Mouse (Mus musculus) ES-E14 (cell line): ENCODE results near the gene Zar1l. TPM values are rescaled to one million over a fixed set of nuclear protein-coding genes. Genes with fewer than 3 reads are reported as not detected.

Experiments
- DNase-seq: peaks from one replicate; pipeline ENCODE4 v3.0.0-alpha.2; 2013; ENCODE audit warnings: low read depth, low spot score
- H3K27ac ChIP-seq: 2 replicates; pipeline ENCODE4 v1.5.1; 2012; ENCODE audit warnings: low read depth, mild to moderate bottlenecking, low read length, moderate library complexity, mixed read lengths; ENCODE audit not compliant: poor library complexity, insufficient read depth, severe bottlenecking
- H3K36me3 ChIP-seq: 2 replicates; pipeline ENCODE4 v1.6.1; 2012; ENCODE audit warnings: mild to moderate bottlenecking, low read length, moderate library complexity, mixed read lengths; ENCODE audit not compliant: control insufficient read depth, poor library complexity, insufficient read depth, severe bottlenecking
- H3K4me1 ChIP-seq, 2 experiments: fragments of 150-350 bp in 1 of 2; sonication (generic) in 1 of 2; 2 replicates each; pipeline ENCODE4 v1.6.1; 2012; ENCODE audit warnings: low read length in 2 of 2, mild to moderate bottlenecking in 1 of 2, mixed read lengths in 1 of 2; ENCODE audit not compliant: control insufficient read depth in 2 of 2, insufficient read depth in 2 of 2, poor library complexity in 1 of 2
- H3K4me3 ChIP-seq, 2 experiments: fragments of 150-350 bp in 1 of 2; sonication (generic) in 1 of 2; 2 replicates each; pipeline ENCODE4 v1.5.1; 2012; ENCODE audit warnings: low read length in 2 of 2, low read depth in 1 of 2, mild to moderate bottlenecking in 1 of 2, mixed read lengths in 1 of 2; ENCODE audit not compliant: insufficient read depth in 1 of 2, poor library complexity in 1 of 2, severe bottlenecking in 1 of 2
- H3K9ac ChIP-seq: 2 replicates; pipeline ENCODE4 v1.6.1; 2012; ENCODE audit warnings: low read depth, mild to moderate bottlenecking, low read length, mixed read lengths; ENCODE audit not compliant: poor library complexity, insufficient read depth, severe bottlenecking
- H3K9me3 ChIP-seq: fragments of 150-350 bp; sonication (generic); 2 replicates; pipeline ENCODE4 v1.6.1; 2012; ENCODE audit warnings: low read depth, mild to moderate bottlenecking, low read length; ENCODE audit not compliant: control insufficient read depth, insufficient read depth
- CHD2 ChIP-seq: IDR thresholded peaks from 2 replicates; pipeline ENCODE4 v1.6.1; 2014; ENCODE audit warnings: mild to moderate bottlenecking, low read depth, low read length, inconsistent platforms
- HCFC1 ChIP-seq: IDR thresholded peaks from 2 replicates; pipeline ENCODE4 v1.6.1; 2012; ENCODE audit warnings: low read length, inconsistent platforms, borderline replicate concordance; ENCODE audit not compliant: insufficient read depth
- MAFK ChIP-seq: IDR thresholded peaks from 2 replicates; pipeline ENCODE4 v1.6.1; 2014; ENCODE audit warnings: mild to moderate bottlenecking, low read depth, low read length, inconsistent platforms; ENCODE audit not compliant: insufficient read depth
- ZC3H11A ChIP-seq: IDR thresholded peaks from 2 replicates; pipeline ENCODE4 v1.6.1; 2012; ENCODE audit warnings: low read depth, mild to moderate bottlenecking, inconsistent platforms, low read length, borderline replicate concordance
- ZNF384 ChIP-seq: IDR thresholded peaks from 2 replicates; pipeline ENCODE4 v1.6.1; 2012; ENCODE audit warnings: low read depth, low read length, inconsistent platforms
- in situ Hi-C, 2 experiments: fragments of 600-800 bp; cut with MboI; formaldehyde crosslinking; loops; one replicate each; pipeline ENCODE4 v1.15.1; 2025; ENCODE audit warnings: low sequenced_read_pairs in 2 of 2, inconsistent platforms in 1 of 2; ENCODE audit not compliant: unreplicated experiment in 2 of 2
- total RNA-seq: library from RNA; depleted of rRNA; stranded (reverse); fragments of 300-350 nt; gene quantifications from 2 replicates; pipeline ENCODE4 v1.2.3, GENCODE M21; 2012

Gene Zar1l
- total RNA-seq, 1 experiment, result not detected

DNA sequence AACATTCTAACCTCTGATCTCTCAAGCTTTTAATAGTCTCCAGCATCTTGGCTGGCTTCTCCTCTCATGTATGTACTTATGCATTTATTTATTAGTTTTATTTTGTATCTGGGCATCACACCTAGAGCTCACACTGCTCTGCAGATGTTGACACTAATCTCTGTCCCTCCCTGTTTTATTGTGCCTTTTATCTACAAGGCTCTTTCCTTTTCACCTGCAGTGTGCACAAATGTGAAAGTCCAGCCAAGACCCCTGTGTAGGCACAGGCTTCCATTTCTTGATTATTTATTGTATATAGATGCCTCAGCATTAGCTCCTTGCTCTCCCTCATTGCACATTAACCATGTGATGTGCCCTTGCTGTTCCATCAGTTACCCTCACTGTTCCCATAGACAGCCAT, 43.4 kb upstream of the Zar1l start:
- TF ChIP-seq MAFK (no peak), ZC3H11A (no peak), HCFC1 (no peak), ZNF384 (no peak), CHD2 (no peak)
- in situ Hi-C loops, result no loop called here
- Histone ChIP-seq H3K9me3 (no peaks in the 10 kb centered on the region), H3K27ac (no peak overlapping the region), H3K36me3 (peaks cover 31% of the 10 kb centered on the region), H3K4me1 (no peaks in the 10 kb centered on the region), H3K4me3 (no peak overlapping the region), H3K9ac (no peak overlapping the region)
- DNase-seq, result no peak

DNA sequence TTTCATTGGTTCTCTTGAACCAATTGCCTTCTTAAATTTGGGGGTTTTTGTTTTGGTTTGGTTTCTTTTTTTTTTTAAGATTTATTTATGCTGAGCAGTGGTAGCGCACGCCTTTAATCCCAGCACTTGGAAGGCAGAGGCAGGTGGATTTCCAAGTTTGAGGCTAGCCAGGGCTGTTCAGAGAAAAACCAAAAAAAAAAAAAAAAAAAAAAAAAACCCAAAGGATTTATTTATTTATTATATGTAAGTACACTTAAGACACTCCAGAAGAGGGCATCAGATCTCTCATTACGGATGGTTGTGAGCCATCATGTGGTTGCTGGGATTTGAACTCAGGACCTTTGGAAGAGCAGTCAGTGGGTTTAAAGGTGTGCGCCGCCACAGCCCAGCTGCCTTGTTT, 42.9 kb upstream of the Zar1l start:
- H3K4me1 ChIP-seq, result no peaks in the 10 kb centered on the region
- no peak overlapping the region for H3K9ac ChIP-seq
- in situ Hi-C loops, result no loop called here
- H3K27ac ChIP-seq, result no peak overlapping the region
- H3K36me3 ChIP-seq, result peaks cover 31% of the 10 kb centered on the region
- no peak for TF ChIP-seq HCFC1
- TF ChIP-seq CHD2, result no peak
- TF ChIP-seq MAFK, result no peak
- no peak for TF ChIP-seq ZNF384
- TF ChIP-seq ZC3H11A, result no peak
- DNase-seq, result no peak
- H3K9me3 ChIP-seq, result no peaks in the 10 kb centered on the region
- H3K4me3 ChIP-seq, result no peak overlapping the region

DNA sequence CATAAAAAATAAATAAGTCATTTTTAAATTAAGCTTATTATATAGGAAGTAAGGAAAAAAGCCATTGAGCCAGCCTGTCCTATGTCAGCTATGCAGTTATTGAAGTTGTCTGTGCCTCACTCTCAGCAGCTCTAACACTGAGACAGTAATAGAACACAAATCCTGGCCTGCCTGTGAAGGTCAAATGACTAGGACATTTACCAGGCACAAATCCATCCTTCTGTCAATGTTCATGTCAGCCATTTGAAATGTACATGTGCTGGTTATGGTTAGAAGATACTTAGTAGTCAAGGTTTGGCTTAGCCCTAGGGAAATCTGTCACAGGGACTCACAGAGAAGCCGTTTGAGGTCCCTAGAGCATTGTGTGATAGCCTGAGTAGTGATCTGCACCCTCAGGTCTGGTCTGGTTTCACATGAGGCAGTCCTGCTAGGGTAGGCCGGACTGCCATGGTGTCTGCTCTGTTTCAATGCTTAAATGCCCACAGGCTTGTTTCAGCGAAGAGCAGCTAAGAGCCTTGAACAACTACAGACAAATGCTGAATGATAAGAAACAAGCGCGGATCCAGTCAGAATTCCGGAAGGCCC, 41.6 kb upstream of the Zar1l start:
- no peak for DNase-seq
- Histone ChIP-seq H3K36me3 (peaks cover 31% of the 10 kb centered on the region), H3K4me3 (no peak overlapping the region), H3K27ac (no peak overlapping the region), H3K9ac (no peak overlapping the region), H3K9me3 (no peaks in the 10 kb centered on the region), H3K4me1 (no peaks in the 10 kb centered on the region)
- TF ChIP-seq ZNF384 (no peak), ZC3H11A (no peak), HCFC1 (no peak), MAFK (no peak), CHD2 (no peak)
- in situ Hi-C loops, result no loop called here

DNA sequence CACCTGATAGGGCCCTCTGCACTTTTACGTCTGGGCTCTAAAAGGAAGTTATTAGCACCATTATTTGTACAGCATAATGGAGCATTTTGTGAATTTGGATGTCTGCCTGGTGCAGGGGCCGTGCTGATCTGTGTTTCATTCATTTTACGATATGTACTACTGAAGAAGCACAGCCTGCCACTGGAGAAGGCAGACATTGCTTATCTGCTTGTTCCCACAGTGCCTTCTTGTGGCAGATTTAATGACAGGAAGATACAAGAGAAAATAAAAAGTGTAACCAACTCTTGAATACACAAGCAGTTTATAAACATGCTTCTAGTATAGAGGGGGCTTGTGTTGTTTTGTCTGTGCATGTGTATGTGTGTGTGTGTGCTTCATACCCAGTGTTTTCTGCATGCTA, 33.7 kb upstream of the Zar1l start:
- H3K9ac ChIP-seq, result no peak overlapping the region
- in situ Hi-C loops, result no loop called here
- H3K4me3 ChIP-seq, result no peak overlapping the region
- H3K36me3 ChIP-seq, result peaks cover 40% of the 10 kb centered on the region
- no peak overlapping the region for H3K27ac ChIP-seq
- TF ChIP-seq MAFK, result no peak
- no peak for TF ChIP-seq HCFC1
- TF ChIP-seq ZC3H11A, result no peak
- TF ChIP-seq ZNF384, result no peak
- no peak for TF ChIP-seq CHD2
- no peak for DNase-seq
- no peaks in the 10 kb centered on the region for H3K9me3 ChIP-seq
- H3K4me1 ChIP-seq, result no peaks in the 10 kb centered on the region

DNA sequence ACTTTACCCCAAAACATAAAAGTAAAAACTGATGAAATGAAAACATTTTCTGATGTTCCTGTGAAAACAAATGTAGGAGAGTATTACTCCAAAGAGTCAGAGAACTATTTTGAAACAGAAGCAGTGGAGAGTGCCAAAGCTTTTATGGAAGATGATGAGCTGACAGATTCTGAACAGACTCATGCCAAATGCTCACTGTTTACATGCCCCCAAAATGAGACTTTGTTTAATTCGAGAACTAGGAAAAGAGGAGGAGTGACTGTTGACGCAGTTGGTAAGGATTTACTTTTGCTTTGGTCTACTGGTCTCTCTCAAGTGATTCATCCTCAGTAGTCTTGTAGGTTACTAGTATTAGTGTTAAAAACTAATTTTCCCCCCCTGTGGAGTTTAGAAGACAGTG, 25.2 kb upstream of the Zar1l start:
- no peak overlapping the region for H3K9ac ChIP-seq
- no peaks in the 10 kb centered on the region for H3K9me3 ChIP-seq
- no peak for DNase-seq
- in situ Hi-C loops, result no loop called here
- no peak overlapping the region for H3K27ac ChIP-seq
- peaks cover 4% of the 10 kb centered on the region for H3K36me3 ChIP-seq
- no peaks in the 10 kb centered on the region for H3K4me1 ChIP-seq
- TF ChIP-seq MAFK (no peak), HCFC1 (no peak), ZNF384 (no peak), ZC3H11A (no peak), CHD2 (no peak)
- H3K4me3 ChIP-seq, result no peak overlapping the region
